Mouse (Mus musculus) intestine, embryonic 14.5 days (tissue): ENCODE data around the gene Zc3h15. TPM values are rescaled to one million over a fixed set of nuclear protein-coding genes. Genes with fewer than 3 reads are reported as not detected.
A peak's percentile ranks its signal among the peaks of the same experiment; 100 is the strongest.
"Not testable (repeated sequence)": the region's sequence is repeated elsewhere in the genome, so short reads cannot be mapped to it uniquely, and the experiment has no call there.

Experiments
- ATAC-seq: fragments of 200-750 bp; cut with Nextera tagmentation; replicated peaks from 2 replicates; pipeline ENCODE4 v1.8.0; 2017; ENCODE audit warnings: low read depth, moderate number of reproducible peaks, moderate TSS enrichment, moderate library complexity; ENCODE audit not compliant: low FRiP score, low TSS enrichment
- DNase-seq: peaks from one replicate; pipeline ENCODE4 v3.0.0-alpha.2; 2018; ENCODE audit warnings: low spot score
- H3K27ac ChIP-seq: fragments of 300-500 bp; sonication (generic); 2 replicates; pipeline ENCODE4 v1.5.1; 2014; ENCODE audit warnings: low read depth, mild to moderate bottlenecking, control low read depth
- H3K27me3 ChIP-seq: fragments of 300-500 bp; sonication (generic); replicated peaks from 2 replicates; pipeline ENCODE4 v1.6.1; 2014; ENCODE audit warnings: low read length, control low read depth; ENCODE audit not compliant: control insufficient read depth, insufficient read depth
- H3K36me3 ChIP-seq: fragments of 300-500 bp; sonication (generic); 2 replicates; pipeline ENCODE4 v1.6.1; 2014; ENCODE audit warnings: low read length, control low read depth; ENCODE audit not compliant: control insufficient read depth, insufficient read depth
- H3K4me1 ChIP-seq: fragments of 300-500 bp; sonication (generic); replicated peaks from 2 replicates; pipeline ENCODE4 v1.6.1; 2014; ENCODE audit warnings: low read length, control low read depth, mixed read lengths; ENCODE audit not compliant: control insufficient read depth, insufficient read depth
- H3K4me2 ChIP-seq: fragments of 300-500 bp; sonication (generic); 2 replicates; pipeline ENCODE4 v1.6.1; 2014; ENCODE audit warnings: low read length
- H3K4me3 ChIP-seq: fragments of 300-500 bp; sonication (generic); 2 replicates; pipeline ENCODE4 v1.5.1; 2014; ENCODE audit warnings: low read depth, low read length, control low read depth, mixed read lengths
- H3K9ac ChIP-seq: fragments of 300-500 bp; sonication (generic); 2 replicates; pipeline ENCODE4 v1.6.1; 2014; ENCODE audit warnings: mild to moderate bottlenecking, low read length
- H3K9me3 ChIP-seq: fragments of 300-500 bp; sonication (generic); 2 replicates; pipeline ENCODE4 v1.6.1; 2016; ENCODE audit warnings: low read length, control low read depth; ENCODE audit not compliant: control insufficient read depth
- WGBS: fragments of 180-500 bp; shearing (Covaris S2); extraction: QIAGEN DNeasy Blood & Tissue Kit; methylation state at CpG from one replicate; pipeline ENCODE4 v1.1.7; 2014; 5-methylcytosine and 5-hydroxymethylcytosine counted together
- polyA plus RNA-seq: library from polyadenylated mRNA; unstranded; fragments of >200 nt; fragmentation: Nextera tagmentation; extraction: Ambion mirVana; gene quantifications from 2 replicates; pipeline ENCODE4 v1.2.1, GENCODE M21; 2014

Zc3h15 gene
- polyA plus RNA-seq, 1 experiment from 2014 or later, result 120 TPM

DNA sequence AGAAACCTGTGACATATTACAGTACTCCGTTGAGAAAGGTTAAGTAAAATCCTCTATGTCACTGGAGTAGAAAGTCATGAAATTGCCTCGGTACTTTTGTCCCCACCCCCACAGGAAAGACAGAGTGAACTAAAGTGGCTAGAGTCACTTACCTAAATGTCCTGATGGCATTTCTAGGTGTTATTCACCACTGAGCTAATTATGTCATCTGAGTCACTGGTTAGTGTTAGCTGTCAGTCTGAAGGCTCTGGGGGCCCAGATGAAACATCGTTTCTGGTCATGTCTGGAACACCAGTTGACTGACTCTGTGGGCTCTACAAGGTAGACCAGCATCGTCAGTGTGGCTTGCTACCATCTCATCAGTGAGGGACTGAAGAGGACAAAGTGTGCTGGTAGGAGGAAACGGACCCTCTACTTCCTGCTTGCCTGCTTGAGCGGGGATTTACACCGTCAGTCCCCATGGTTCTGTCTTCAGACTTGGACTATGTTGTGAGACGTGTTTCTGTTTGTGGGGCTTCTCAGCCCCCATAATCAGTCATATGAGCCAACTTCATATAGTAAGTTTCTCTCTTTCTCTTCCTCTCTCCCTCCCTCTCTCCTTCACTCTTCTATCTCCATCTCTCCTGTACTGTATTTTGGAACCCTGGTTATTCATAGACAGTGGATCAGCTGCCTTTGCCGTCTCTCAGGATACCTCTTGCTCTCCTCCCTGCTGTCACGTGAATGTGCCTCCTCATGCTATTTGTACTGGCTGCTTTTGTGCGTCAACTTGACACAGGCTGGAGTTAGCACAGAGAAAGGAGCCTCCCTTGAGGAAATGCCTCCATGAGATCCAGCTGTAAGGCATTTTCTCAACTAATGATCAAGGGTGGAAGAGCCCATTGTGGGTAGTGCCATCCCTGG is 51.4 kb downstream of the Zc3h15 start:
- 75% methylated on average over 11 of the region's 11 CpGs for WGBS
- Histone ChIP-seq H3K9me3 (no peaks in the 10 kb centered on the region), H3K4me1 (no peaks in the 10 kb centered on the region), H3K4me3 (no peak overlapping the region), H3K36me3 (no peaks in the 10 kb centered on the region), H3K9ac (no peak overlapping the region), H3K27ac (no peak overlapping the region), H3K4me2 (no peak overlapping the region), H3K27me3 (no peaks in the 10 kb centered on the region)
- ATAC-seq (no peak), DNase-seq (no peak)

DNA sequence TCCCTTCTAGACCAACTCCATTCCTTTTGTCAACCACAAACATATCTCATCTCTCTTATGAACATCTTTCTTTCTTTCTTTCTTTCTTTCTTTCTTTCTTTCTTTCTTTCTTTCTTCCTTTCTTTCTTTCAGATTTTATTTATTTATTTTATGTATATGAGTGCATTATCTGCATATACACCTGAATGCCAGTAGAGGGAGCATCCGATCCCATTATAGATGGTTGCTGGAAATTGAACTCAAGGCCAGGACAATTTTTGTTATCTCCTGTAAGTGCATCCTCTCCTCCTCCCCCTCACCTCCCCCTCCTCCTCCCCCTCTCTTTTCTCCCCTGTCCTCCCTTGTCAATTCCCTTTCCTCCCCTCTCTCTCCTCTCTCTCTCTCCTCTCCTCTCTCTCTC is 54.2 kb downstream of the Zc3h15 start:
- Histone ChIP-seq H3K36me3 (no peaks in the 10 kb centered on the region), H3K9ac (no peak overlapping the region), H3K4me2 (no peak overlapping the region), H3K4me3 (no peak overlapping the region), H3K9me3 (no peaks in the 10 kb centered on the region), H3K27me3 (no peaks in the 10 kb centered on the region), H3K27ac (no peak overlapping the region), H3K4me1 (0 out of 2 replicates have a peak, but pooled peaks cover 5% of the 10 kb centered on the region)
- DNase-seq (no peak), ATAC-seq (no peak)
- whole genome bisulfite sequencing, result 56% methylated on average over 1 of the region's 1 CpGs

- Histone ChIP-seq H3K9me3 (no peaks in the 10 kb centered on the region), H3K36me3 (no peaks in the 10 kb centered on the region), H3K4me2 (no peak overlapping the region), H3K9ac (no peak overlapping the region), H3K27ac (no peak overlapping the region), H3K4me3 (no peak overlapping the region), H3K4me1 (0 out of 2 replicates have a peak, but pooled peaks cover 5% of the 10 kb centered on the region), H3K27me3 (no peaks in the 10 kb centered on the region)
- no peak for ATAC-seq
- no peak for DNase-seq
- 59% methylated on average over 1 of the region's 1 CpGs for WGBS
These were observed 55.1 kb downstream of the Zc3h15 start for GRCm38 (mm10) chr2:83699324-83699723.

DNA sequence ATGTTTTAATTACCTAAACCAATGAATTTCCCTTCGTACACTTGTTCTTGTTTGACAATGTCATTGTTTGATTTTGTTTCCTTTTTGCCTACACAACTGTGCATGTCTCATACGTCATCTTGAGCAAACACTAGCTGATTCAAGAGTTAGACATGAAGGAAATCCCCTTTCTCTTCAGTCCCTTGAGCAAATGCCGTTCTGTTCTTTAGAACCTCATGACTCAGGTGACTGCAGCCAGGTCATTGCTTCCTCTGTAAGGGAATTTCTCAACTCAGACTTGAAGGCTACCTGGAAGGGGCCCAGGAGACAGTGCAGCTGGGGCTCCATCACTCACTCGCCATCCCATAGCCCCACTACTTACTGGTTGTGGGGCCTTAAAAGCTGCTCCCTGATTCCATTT is 56.4 kb downstream of the Zc3h15 start:
- H3K36me3 ChIP-seq, result no peaks in the 10 kb centered on the region
- WGBS, result 62% methylated on average over 4 of the region's 4 CpGs
- ATAC-seq, result no peak

DNA sequence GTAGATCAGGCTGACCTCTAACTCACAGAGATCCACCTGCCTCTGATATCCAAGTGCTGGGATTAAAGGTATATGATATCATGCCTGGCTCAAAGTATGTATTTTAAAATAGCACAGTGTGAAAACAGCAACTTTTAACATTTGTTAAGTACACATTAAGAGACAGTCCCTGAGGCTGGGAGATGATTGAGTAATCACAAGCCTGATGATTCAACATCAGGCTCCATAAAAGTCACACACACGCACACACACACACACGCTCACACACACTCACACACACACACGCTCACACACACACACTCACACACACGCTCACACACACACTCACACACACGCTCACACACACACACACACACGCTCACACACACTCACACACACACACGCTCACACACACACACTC is 58.2 kb downstream of the Zc3h15 start:
- Histone ChIP-seq H3K4me2 (no peak overlapping the region), H3K27me3 (no peaks in the 10 kb centered on the region), H3K9me3 (no peaks in the 10 kb centered on the region), H3K4me1 (peaks cover 5% of the 10 kb centered on the region; the same call in 1 of the 2 replicates), H3K27ac (no peak overlapping the region), H3K36me3 (no peaks in the 10 kb centered on the region), H3K4me3 (no peak overlapping the region), H3K9ac (no peak overlapping the region)
- ATAC-seq (no peak), DNase-seq (no peak)
- 94% methylated on average over 7 of the region's 7 CpGs for WGBS

More for the DNA sequence above, 56.4 kb downstream of the Zc3h15 start:
- H3K4me1 ChIP-seq, result 0 out of 2 replicates have a peak, but pooled peaks cover 5% of the 10 kb centered on the region
- no peak overlapping the region for H3K4me2 ChIP-seq
- no peaks in the 10 kb centered on the region for H3K9me3 ChIP-seq
- no peak for DNase-seq
- H3K27me3 ChIP-seq, result no peaks in the 10 kb centered on the region
- no peak overlapping the region for H3K27ac ChIP-seq
- no peak overlapping the region for H3K9ac ChIP-seq
- H3K4me3 ChIP-seq, result no peak overlapping the region

DNA sequence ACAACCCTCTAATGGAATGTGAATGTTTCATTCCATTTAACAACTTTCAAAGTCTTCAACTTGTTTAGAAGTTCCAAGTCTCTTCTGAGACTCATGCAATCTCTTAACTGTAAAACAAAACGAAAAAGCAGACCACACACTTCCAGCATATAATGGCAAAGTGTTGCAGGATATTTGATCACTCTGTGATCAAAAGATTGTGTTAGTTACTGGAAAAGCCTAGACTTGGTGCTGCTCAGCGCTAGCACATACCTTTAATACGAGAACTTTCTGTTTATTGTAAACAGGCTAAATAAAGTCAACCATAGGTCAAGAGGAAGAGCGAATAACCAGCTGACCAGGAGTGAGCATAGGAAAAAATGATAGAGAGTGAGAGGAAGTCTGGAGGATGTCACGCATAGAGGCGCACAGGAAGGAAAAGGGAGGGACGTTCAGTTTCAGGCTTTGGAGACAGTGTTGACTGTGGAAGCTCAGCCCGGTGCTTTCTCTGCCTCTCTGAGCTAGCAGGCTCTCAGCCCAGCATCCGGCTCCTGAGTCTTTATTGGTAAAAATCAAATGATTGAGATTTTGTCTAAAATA is 61.4 kb downstream of the Zc3h15 start:
- no peaks in the 10 kb centered on the region for H3K27me3 ChIP-seq
- H3K27ac ChIP-seq, result no peak overlapping the region; the same call in 1 of the 2 replicates
- H3K4me1 ChIP-seq, result peaks cover 14% of the 10 kb centered on the region; the same call in 1 of the 2 replicates
- H3K4me2 ChIP-seq, result no peak overlapping the region
- ATAC-seq (no peak), DNase-seq (no peak)
- no peaks in the 10 kb centered on the region for H3K36me3 ChIP-seq
- no peak overlapping the region for H3K4me3 ChIP-seq
- no peak overlapping the region for H3K9ac ChIP-seq
- H3K9me3 ChIP-seq, result no peaks in the 10 kb centered on the region
- WGBS, result 38% methylated on average over 9 of the region's 9 CpGs

DNA sequence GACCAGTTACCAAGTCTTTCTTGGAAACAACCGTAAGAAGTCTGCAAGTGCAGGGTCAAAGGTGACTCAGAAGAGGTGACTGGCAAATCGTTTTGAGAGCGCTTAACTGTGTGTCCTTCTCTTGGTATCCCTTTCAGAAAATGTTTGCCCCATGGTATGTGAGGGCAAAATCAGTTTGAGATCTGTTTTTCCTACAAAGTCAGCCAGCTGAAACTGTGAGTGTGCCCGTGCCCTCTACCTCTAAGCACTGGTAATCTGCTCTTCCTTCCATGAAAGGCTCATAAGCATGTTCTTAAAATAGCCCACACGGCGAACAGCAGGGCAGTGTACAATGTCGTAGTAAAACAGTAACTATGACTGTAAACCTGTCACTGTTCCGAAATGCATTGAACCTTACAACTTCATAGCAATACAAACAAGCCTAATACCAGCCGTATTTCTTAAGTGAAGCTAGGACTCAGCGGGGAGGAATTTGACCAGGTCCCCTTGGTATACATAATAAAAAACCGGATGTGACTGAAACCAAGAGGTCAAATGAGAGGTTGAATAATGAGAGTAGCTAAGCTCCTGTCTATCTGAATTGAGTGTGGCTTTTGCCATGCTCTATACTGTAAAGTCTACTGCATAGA is 65.8 kb downstream of the Zc3h15 start:
- no peak; the same call in 1 of the 2 replicates for ATAC-seq
- no peak overlapping the region for H3K4me2 ChIP-seq
- no peaks in the 10 kb centered on the region for H3K36me3 ChIP-seq
- 22% methylated on average over 11 of the region's 11 CpGs for WGBS
- DNase-seq, result no peak
- no peak overlapping the region for H3K4me3 ChIP-seq
- H3K4me1 ChIP-seq, result peaks cover 16% of the 10 kb centered on the region
- no peaks in the 10 kb centered on the region for H3K9me3 ChIP-seq
- no peaks in the 10 kb centered on the region for H3K27me3 ChIP-seq
- H3K9ac ChIP-seq, result no peak overlapping the region
- peak overlapping the region; percentile 27; the same call in 1 of the 2 replicates for H3K27ac ChIP-seq

- H3K27ac ChIP-seq, result not testable (repeated sequence)
- WGBS, result 79% methylated on average over 7 of the region's 7 CpGs
These were observed 69.0 kb downstream of the Zc3h15 start for GRCm38 (mm10) chr2:83713281-83713680.

More at GRCm38 (mm10) chr2:83713281-83713680, 69.0 kb downstream of the Zc3h15 start:
- not testable (repeated sequence) for H3K27me3 ChIP-seq, H3K4me3 ChIP-seq, H3K9ac ChIP-seq, H3K9me3 ChIP-seq, H3K4me2 ChIP-seq, ATAC-seq, H3K36me3 ChIP-seq, DNase-seq
- H3K4me1 ChIP-seq, result peaks cover 16% of the 10 kb centered on the region
